Comparison of ENCODE assay signal across 22 mouse cellular contexts in genomic region chr10:45822251-45822650, GRCm38 (mm10).
DNase-seq lines count a peak whose midpoint lies in the region; ATAC-seq and TF ChIP-seq lines count a peak whose summit lies in the region.
"Had no signal": no experiment of that assay in that cellular context is flagged by ENCODE, and none has a peak within 500 bp of the region (broad histone marks: within the 10 kb centered on the region; RNA-seq: fewer than 3 reads in every experiment).

No protein-coding gene starts in this region.

- H3K36me3 ChIP-seq in thymus, adult 2 months (ENCODE audit: control insufficient read depth, insufficient read depth, low read length), result no peaks in the 10 kb centered on the region
- no peaks in the 10 kb centered on the region for H3K36me3 ChIP-seq in intestine, embryonic 16.5 days (ENCODE audit: control insufficient read depth, insufficient read depth, low read length)
- H3K36me3 ChIP-seq: embryonic facial prominence, embryonic 12.5 days; embryonic facial prominence, embryonic 15.5 days; hindbrain, embryonic 12.5 days; hindbrain, embryonic 15.5 days had no signal

- ATAC-seq in megakaryocyte progenitor cell, adult 5-6 weeks (replicated peaks; ENCODE audit: poor library complexity), result peak; percentile 41; the same call in 1 of the 2 replicates
- no peak for ATAC-seq in intestine, embryonic 16.5 days
- ATAC-seq: activated CD4-positive, CD25-positive, alpha-beta regulatory T cell, adult 4 months; forebrain, embryonic 14.5 days; forebrain, postnatal 0 days had no signal

- H3K4me3 ChIP-seq in thymus, adult 2 months (ENCODE audit: control insufficient read depth, insufficient read depth, low read length), result no peak overlapping the region
- no peak overlapping the region for H3K4me3 ChIP-seq in intestine, embryonic 16.5 days (ENCODE audit: low read length)
- H3K4me3 ChIP-seq: embryonic facial prominence, embryonic 12.5 days; embryonic facial prominence, embryonic 15.5 days; gastrocnemius, adult 2 months; hindbrain, embryonic 12.5 days; hindbrain, embryonic 15.5 days had no signal

- H3K9ac ChIP-seq in intestine, embryonic 16.5 days (ENCODE audit: low read depth, low read length), result no peak overlapping the region
- H3K9ac ChIP-seq: embryonic facial prominence, embryonic 12.5 days; embryonic facial prominence, embryonic 15.5 days; forebrain, postnatal 0 days; hindbrain, embryonic 12.5 days; hindbrain, embryonic 15.5 days had no signal

- no peak for TF ChIP-seq POLR2A in thymus, adult 2 months (IDR thresholded peaks at IDR 0.05; ENCODE audit: control insufficient read depth, extremely low read depth, insufficient read depth, low read length, poor library complexity)

- DNase-seq in thymus, postnatal 0 days (ENCODE audit: low spot score), result peak; percentile 62
- DNase-seq in thymus, adult 2 months, result no peak
- DNase-seq in 416B (ENCODE audit: low read depth), result peak; percentile 77
- peak; percentile 6 for DNase-seq in CD4-positive helper T cell, adult 2 months (ENCODE audit: low read depth, low spot score)
- DNase-seq in kidney, postnatal 25 days, result no peak
- DNase-seq: adrenal gland, adult 8-10 months; adrenal gland, postnatal 25 days; cerebellum, adult 18-20 months; cerebellum, adult 9-10 months; cerebellum, postnatal 14 days; forebrain, postnatal 0 days; gastrocnemius, adult 2 months; gastrocnemius, postnatal 14 days had no signal

- H3K9me3 ChIP-seq in intestine, embryonic 16.5 days (ENCODE audit: control insufficient read depth, low read length), result no peaks in the 10 kb centered on the region
- H3K9me3 ChIP-seq: embryonic facial prominence, embryonic 12.5 days; embryonic facial prominence, embryonic 15.5 days; hindbrain, embryonic 12.5 days; hindbrain, embryonic 15.5 days had no signal

- TF ChIP-seq CTCF in thymus, adult 2 months (IDR thresholded peaks at IDR 0.05; ENCODE audit: borderline replicate concordance, control insufficient read depth, extremely low read depth, insufficient read depth, low read length, poor library complexity), result no peak

- no peaks in the 10 kb centered on the region; the same call in 1 of the 2 replicates for H3K4me1 ChIP-seq in thymus, adult 2 months (replicated peaks; ENCODE audit: control insufficient read depth, insufficient read depth, low read length)
- H3K4me1 ChIP-seq in intestine, embryonic 16.5 days (ENCODE audit: control insufficient read depth, insufficient read depth, low read length), result no peaks in the 10 kb centered on the region
- H3K4me1 ChIP-seq: embryonic facial prominence, embryonic 12.5 days; embryonic facial prominence, embryonic 15.5 days; hindbrain, embryonic 12.5 days; hindbrain, embryonic 15.5 days had no signal

- WGBS in thymus, adult 2 months, result 2% methylated on average over 1 of the region's 1 CpGs
- WGBS in intestine, embryonic 16.5 days, result 73% methylated on average over 1 of the region's 1 CpGs

- no peak overlapping the region for H3K27ac ChIP-seq in thymus, adult 2 months (ENCODE audit: control insufficient read depth, insufficient read depth, low read length)
- H3K27ac ChIP-seq in intestine, embryonic 16.5 days (ENCODE audit: low read length), result no peak overlapping the region
- H3K27ac ChIP-seq: embryonic facial prominence, embryonic 12.5 days; embryonic facial prominence, embryonic 15.5 days; gastrocnemius, adult 2 months; hindbrain, embryonic 12.5 days; hindbrain, embryonic 15.5 days had no signal

- H3K4me2 ChIP-seq in intestine, embryonic 16.5 days (ENCODE audit: low read depth, low read length), result no peak overlapping the region
- H3K4me2 ChIP-seq: embryonic facial prominence, embryonic 12.5 days; embryonic facial prominence, embryonic 15.5 days; heart, embryonic 11.5 days; hindbrain, embryonic 12.5 days; hindbrain, embryonic 15.5 days had no signal

- no peaks in the 10 kb centered on the region for H3K27me3 ChIP-seq in thymus, adult 2 months (ENCODE audit: control insufficient read depth, insufficient read depth, low read length)
- H3K27me3 ChIP-seq in intestine, embryonic 16.5 days (replicated peaks; ENCODE audit: control insufficient read depth, insufficient read depth, low read length), result no peaks in the 10 kb centered on the region
- H3K27me3 ChIP-seq: embryonic facial prominence, embryonic 12.5 days; embryonic facial prominence, embryonic 15.5 days; hindbrain, embryonic 12.5 days; hindbrain, embryonic 15.5 days had no signal

Comparison
In these comparisons a context has a peak if more than half of its experiments do, and no peak if none do; other contexts are left out.
1. DNase-seq: peak in thymus, postnatal 0 days (single experiment), 416B (single experiment) and CD4-positive helper T cell, adult 2 months (single experiment); none in thymus, adult 2 months (single experiment) and kidney, postnatal 25 days (0 of 2).